Mouse (Mus musculus) hindbrain, embryonic 14.5 days (tissue): Measurements from ENCODE around the gene Hist2h2ab. TPM values are rescaled to one million over a fixed set of nuclear protein-coding genes. Genes with fewer than 3 reads are reported as not detected.
A peak's percentile ranks its signal among the peaks of the same experiment; 100 is the strongest.
"Not testable (repeated sequence)": the region's sequence is repeated elsewhere in the genome, so short reads cannot be mapped to it uniquely, and the experiment has no call there.

Source experiments
- ATAC-seq: fragments of 200-750 bp; cut with Nextera tagmentation; 2 replicates; pipeline ENCODE4 v1.8.0; 2017; ENCODE audit warnings: moderate number of reproducible peaks, mild to moderate bottlenecking, moderate TSS enrichment, moderate library complexity; ENCODE audit not compliant: low FRiP score
- DNase-seq: peaks from one replicate; pipeline ENCODE4 v3.0.0-alpha.2; 2015; ENCODE audit warnings: low spot score
- H3K27ac ChIP-seq: fragments of 300-500 bp; sonication (generic); 2 replicates; pipeline ENCODE4 v1.5.1; 2014; ENCODE audit warnings: mild to moderate bottlenecking, moderate library complexity
- H3K27me3 ChIP-seq: fragments of 300-500 bp; sonication (generic); 2 replicates; pipeline ENCODE4 v1.6.1; 2014; ENCODE audit warnings: mild to moderate bottlenecking, low read length, mixed read lengths; ENCODE audit not compliant: control insufficient read depth, insufficient read depth
- H3K36me3 ChIP-seq: fragments of 300-500 bp; sonication (generic); replicated peaks from 2 replicates; pipeline ENCODE4 v1.6.1; 2014; ENCODE audit not compliant: control insufficient read depth, insufficient read depth
- H3K4me1 ChIP-seq: fragments of 300-500 bp; sonication (generic); replicated peaks from 2 replicates; pipeline ENCODE4 v1.6.1; 2014; ENCODE audit warnings: antibody characterized with exemption, low read length, mixed read lengths; ENCODE audit not compliant: control insufficient read depth, insufficient read depth
- H3K4me2 ChIP-seq: fragments of 300-500 bp; sonication (generic); replicated peaks from 2 replicates; pipeline ENCODE4 v1.6.1; 2014; ENCODE audit warnings: mild to moderate bottlenecking, moderate library complexity
- H3K4me3 ChIP-seq: fragments of 300-500 bp; sonication (generic); replicated peaks from 2 replicates; pipeline ENCODE4 v1.5.1; 2014; ENCODE audit warnings: mild to moderate bottlenecking, low read length
- H3K9ac ChIP-seq: fragments of 300-500 bp; sonication (generic); 2 replicates; pipeline ENCODE4 v1.6.1; 2014
- H3K9me3 ChIP-seq: fragments of 300-500 bp; sonication (generic); 2 replicates; pipeline ENCODE4 v1.6.1; 2016; ENCODE audit warnings: low read length; ENCODE audit not compliant: control insufficient read depth
- WGBS: fragments of 180-500 bp; shearing (Covaris S2); extraction: QIAGEN DNeasy Blood & Tissue Kit; methylation state at CpG from one replicate; pipeline ENCODE4 v1.1.7; 2014; 5-methylcytosine and 5-hydroxymethylcytosine counted together
- polyA plus RNA-seq: library from polyadenylated mRNA; unstranded; fragments of >200 nt; fragmentation: Nextera tagmentation; extraction: Ambion mirVana; gene quantifications from 2 replicates; pipeline ENCODE4 v1.2.1, GENCODE M21; 2014

Hist2h2ab gene
- 0.55 TPM in 1 of 2 replicates, not detected in the other for polyA plus RNA-seq

DNA sequence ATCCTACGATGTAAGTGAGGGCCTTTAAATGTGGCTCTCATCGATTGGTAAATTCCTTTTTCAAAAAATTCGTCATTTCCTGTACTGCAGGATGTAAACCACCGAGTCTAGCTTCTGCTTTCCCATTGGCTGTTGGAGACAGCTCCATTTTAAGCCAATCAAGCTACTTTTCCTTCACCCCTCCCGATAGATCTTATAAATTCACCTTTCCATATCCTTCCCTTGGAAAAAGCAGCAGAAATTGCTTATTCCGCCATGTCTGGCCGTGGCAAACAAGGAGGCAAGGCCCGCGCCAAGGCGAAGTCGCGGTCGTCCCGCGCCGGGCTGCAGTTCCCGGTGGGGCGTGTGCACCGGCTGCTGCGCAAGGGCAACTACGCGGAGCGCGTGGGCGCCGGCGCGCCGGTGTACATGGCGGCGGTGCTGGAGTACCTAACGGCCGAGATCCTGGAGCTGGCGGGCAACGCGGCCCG, at the start of gene Hist2h2ab, which contains the start of gene Bola1:
Hist2h2ab (plus strand) TSS at position 205 of the 470 bp plus-strand sequence.
Bola1 (minus strand) TSS at position 49 of the 470 bp plus-strand sequence.
- DNase-seq (peak; percentile 89), ATAC-seq (peak; percentile 94)
- H3K27ac ChIP-seq = peak within 1 kb of the TSS; percentile 96
- H3K4me1 ChIP-seq = peaks cover 29% of the 10 kb centered on the region
- no peaks in the 10 kb centered on the region for H3K9me3 ChIP-seq
- under 1% methylated on average over 37 of the region's 37 CpGs for WGBS
- no peaks in the 10 kb centered on the region for H3K36me3 ChIP-seq
- H3K27me3 ChIP-seq = no peaks in the 10 kb centered on the region
- H3K4me2 ChIP-seq = peak within 1 kb of the TSS; percentile 89
- H3K4me3 ChIP-seq = peak within 1 kb of the TSS; percentile 54
- peak within 1 kb of the TSS; percentile 78 for H3K9ac ChIP-seq

- Histone ChIP-seq H3K4me1 (peaks cover 24% of the 10 kb centered on the region), H3K27me3 (no peaks in the 10 kb centered on the region), H3K9ac (no peak overlapping the region), H3K36me3 (peaks cover 16% of the 10 kb centered on the region), H3K27ac (no peak overlapping the region), H3K9me3 (no peaks in the 10 kb centered on the region), H3K4me3 (no peak overlapping the region), H3K4me2 (no peak overlapping the region)
- 93% methylated on average over 4 of the region's 4 CpGs for WGBS
- DNase-seq = no peak
- no peak for ATAC-seq
Measured at GRCm38 (mm10) chr3:96170276-96170675, 49.4 kb upstream of the Hist2h2ab start.

DNA sequence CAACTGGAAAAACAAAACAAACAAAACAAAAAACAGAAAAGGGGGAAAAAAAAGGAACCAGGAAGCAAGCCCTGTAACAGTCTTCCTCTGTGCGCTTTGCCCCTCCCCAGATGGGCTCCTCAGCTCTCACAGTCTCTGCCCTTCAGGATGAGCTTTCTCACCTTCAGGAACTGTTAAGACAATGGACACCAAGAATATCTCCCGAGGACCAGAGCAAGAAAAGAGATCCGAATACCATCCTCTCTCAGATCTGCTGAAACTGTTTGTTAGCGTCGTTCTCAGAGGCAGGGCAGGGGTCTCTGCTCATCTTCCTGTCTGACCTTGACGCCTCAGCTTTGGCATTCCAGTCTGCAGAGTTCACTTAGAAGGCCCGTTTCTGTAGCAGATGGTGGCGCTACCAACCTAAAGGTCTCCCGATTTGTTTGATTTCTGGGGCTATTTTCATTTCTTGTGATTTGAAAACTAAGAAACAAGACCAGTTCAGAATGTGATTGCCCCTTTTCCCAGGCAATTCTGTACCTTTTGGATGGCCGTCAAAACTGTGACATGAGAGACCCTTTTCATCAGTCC, 48.6 kb upstream of the Hist2h2ab start:
- no peaks in the 10 kb centered on the region for H3K9me3 ChIP-seq
- WGBS = 77% methylated on average over 10 of the region's 10 CpGs
- peak overlapping the region; percentile 89 for H3K9ac ChIP-seq

GRCm38 (mm10) chr3:96171583-96172196, 48.0 kb upstream of the Hist2h2ab start:
- peak overlapping the region; percentile 98 for H3K27ac ChIP-seq
- no peaks in the 10 kb centered on the region for H3K9me3 ChIP-seq
- H3K27me3 ChIP-seq = no peaks in the 10 kb centered on the region
- WGBS = 22% methylated on average over 18 of the region's 18 CpGs
- no peak for DNase-seq
- peak; percentile 9; the same call in 1 of the 2 replicates for ATAC-seq
- H3K36me3 ChIP-seq = peaks cover 30% of the 10 kb centered on the region
- peaks cover 24% of the 10 kb centered on the region for H3K4me1 ChIP-seq
- H3K4me2 ChIP-seq = peak overlapping the region; percentile 97
- H3K9ac ChIP-seq = peak overlapping the region; percentile 89
- H3K4me3 ChIP-seq = peak overlapping the region; percentile 74

More for the DNA sequence above, 48.6 kb upstream of the Hist2h2ab start:
- H3K27me3 ChIP-seq = no peaks in the 10 kb centered on the region
- peaks cover 24% of the 10 kb centered on the region for H3K4me1 ChIP-seq
- H3K4me3 ChIP-seq = peak overlapping the region; percentile 74
- H3K36me3 ChIP-seq = peaks cover 23% of the 10 kb centered on the region
- H3K27ac ChIP-seq = peak overlapping the region; percentile 98
- ATAC-seq = no peak
- DNase-seq = no peak
- H3K4me2 ChIP-seq = peak overlapping the region; percentile 97

- H3K4me1 ChIP-seq = peaks cover 24% of the 10 kb centered on the region
- H3K4me3 ChIP-seq = peak within 1 kb of the TSS; percentile 74
- peak within 1 kb of the TSS; percentile 97 for H3K4me2 ChIP-seq
- H3K36me3 ChIP-seq = peaks cover 38% of the 10 kb centered on the region
- no peaks in the 10 kb centered on the region for H3K9me3 ChIP-seq
- H3K9ac ChIP-seq = peak within 1 kb of the TSS; percentile 89
- DNase-seq (peak; percentile 92), ATAC-seq (peak; percentile 93)
- WGBS = under 1% methylated on average over 58 of the region's 58 CpGs
- H3K27me3 ChIP-seq = no peaks in the 10 kb centered on the region
- H3K27ac ChIP-seq = peak within 1 kb of the TSS; percentile 98
Measured at GRCm38 (mm10) chr3:96172197-96173178, 47.2 kb upstream of the Hist2h2ab start, which contains the start of gene Sf3b4. Gene Sf3b4 (plus strand): TSS chr3:96172332.

DNA sequence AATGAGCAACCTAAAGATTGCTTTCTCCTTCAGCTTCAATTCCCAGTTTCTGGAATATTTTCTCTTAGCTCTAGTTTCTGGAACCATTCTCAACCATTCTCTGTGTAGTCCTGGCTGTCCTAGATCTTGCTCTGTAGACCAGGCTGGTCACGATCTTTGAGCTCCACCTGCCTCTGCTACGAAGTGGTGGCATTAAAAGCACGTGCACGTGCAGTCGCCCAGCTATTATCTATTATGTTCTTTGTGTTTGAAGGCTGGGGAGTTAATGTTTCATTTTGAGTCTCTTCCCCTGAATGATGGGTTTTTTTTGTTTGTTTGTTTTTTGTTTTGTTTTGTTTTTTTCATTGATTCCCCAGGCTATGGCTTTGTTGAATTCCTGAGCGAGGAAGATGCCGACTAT, 46.5 kb upstream of the Hist2h2ab start:
- H3K27me3 ChIP-seq = no peaks in the 10 kb centered on the region
- DNase-seq (no peak), ATAC-seq (no peak)
- H3K4me3 ChIP-seq = peak overlapping the region; percentile 74
- peak overlapping the region; percentile 97 for H3K4me2 ChIP-seq
- H3K9ac ChIP-seq = peak overlapping the region; percentile 85
- H3K36me3 ChIP-seq = peaks cover 45% of the 10 kb centered on the region
- 39% methylated on average over 7 of the region's 7 CpGs for WGBS
- no peak overlapping the region for H3K27ac ChIP-seq
- H3K4me1 ChIP-seq = peaks cover 24% of the 10 kb centered on the region
- H3K9me3 ChIP-seq = no peaks in the 10 kb centered on the region

DNA sequence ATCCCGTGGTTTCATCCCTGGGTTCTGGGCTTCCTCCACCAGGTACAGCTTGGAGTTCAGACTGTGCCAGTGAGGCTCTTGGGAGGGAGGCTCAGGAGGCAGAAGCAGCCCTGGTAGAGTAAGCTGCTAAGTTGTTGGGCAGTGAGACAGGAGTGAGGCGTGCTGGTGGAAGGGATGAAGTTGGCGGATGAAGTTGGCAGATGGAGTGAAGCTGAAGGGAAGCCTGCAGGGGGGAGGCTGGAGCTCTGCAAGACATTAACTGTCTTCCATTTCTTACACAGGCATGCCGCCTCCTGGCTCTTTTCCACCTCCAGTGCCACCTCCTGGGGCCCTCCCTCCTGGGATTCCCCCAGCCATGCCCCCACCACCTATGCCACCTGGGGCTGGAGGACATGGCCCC, 45.6 kb upstream of the Hist2h2ab start:
- Histone ChIP-seq H3K4me1 (peaks cover 24% of the 10 kb centered on the region), H3K36me3 (peaks cover 48% of the 10 kb centered on the region)
- not testable (repeated sequence) for H3K9me3 ChIP-seq, H3K27ac ChIP-seq, H3K27me3 ChIP-seq, H3K4me3 ChIP-seq, H3K9ac ChIP-seq, H3K4me2 ChIP-seq, DNase-seq, ATAC-seq
- 84% methylated on average over 4 of the region's 4 CpGs for WGBS

GRCm38 (mm10) chr3:96175251-96175650, 44.4 kb upstream of the Hist2h2ab start:
- DNase-seq = no peak
- Histone ChIP-seq H3K27ac (no peak overlapping the region), H3K36me3 (peaks cover 48% of the 10 kb centered on the region), H3K9me3 (no peaks in the 10 kb centered on the region), H3K4me1 (peaks cover 24% of the 10 kb centered on the region), H3K27me3 (no peaks in the 10 kb centered on the region), H3K4me3 (no peak overlapping the region), H3K4me2 (no peak overlapping the region), H3K9ac (no peak overlapping the region)
- 97% methylated on average over 6 of the region's 6 CpGs for WGBS
- ATAC-seq = no peak
